14 mouse cellular contexts compared by ENCODE assay signal in genomic region chr5:22348412-22348811, GRCm38 (mm10). TPM values are rescaled to one million over a fixed set of nuclear protein-coding genes. Genes with fewer than 3 reads are reported as not detected.
DNase-seq lines count a peak whose midpoint lies in the region; ATAC-seq and TF ChIP-seq lines count a peak whose summit lies in the region.
"Had no signal": no experiment of that assay in that cellular context is flagged by ENCODE, and none has a peak within 500 bp of the region (broad histone marks: within the 10 kb centered on the region; RNA-seq: fewer than 3 reads in every experiment).

No protein-coding gene starts in this region.

- H3K27ac ChIP-seq in heart, embryonic 11.5 days (ENCODE audit: low read depth, low read length), result peak overlapping the region; percentile 66; the same call in 1 of the 2 replicates
- peak overlapping the region; percentile 85 for H3K27ac ChIP-seq in MEL (ENCODE audit: control insufficient read depth, low read depth, low read length)
- H3K27ac ChIP-seq: limb, embryonic 15.5 days had no signal

- H3K4me1 ChIP-seq in heart, embryonic 11.5 days (ENCODE audit: control insufficient read depth, insufficient read depth, low read length), result no peaks in the 10 kb centered on the region
- H3K4me1 ChIP-seq in MEL (ENCODE audit: control insufficient read depth in 1 of 2, insufficient read depth in 2 of 2, low read length in 2 of 2), result peaks cover 18 to 20% of the 10 kb centered on the region in 2 experiments

- ATAC-seq in heart, embryonic 11.5 days (replicated peaks; ENCODE audit: insufficient number of reproducible peaks, low FRiP score, low TSS enrichment), result peak; percentile 91
- peak; percentile 78 for ATAC-seq in erythroid progenitor cell, adult 5-6 weeks (replicated peaks; ENCODE audit: low FRiP score, poor library complexity, severe bottlenecking)
- peak; percentile 85 for ATAC-seq in megakaryocyte progenitor cell, adult 5-6 weeks (replicated peaks; ENCODE audit: poor library complexity)

- no peak for TF ChIP-seq CTCF in MEL (IDR thresholded peaks at IDR 0.05 in 2 of 3, conservative IDR thresholded peaks at IDR 0.05 in 1 of 3; ENCODE audit: control insufficient read depth in 1 of 3, insufficient read depth in 1 of 3, low read depth in 2 of 3, low read length in 3 of 3, poor library complexity in 1 of 3, severe bottlenecking in 1 of 3)

- H3K4me3 ChIP-seq in heart, embryonic 11.5 days (ENCODE audit: low read depth, low read length), result no peak overlapping the region
- peak overlapping the region in 1 of 2 experiments; percentile 20; a peak in 2 of 4 replicates for H3K4me3 ChIP-seq in MEL (ENCODE audit: control insufficient read depth in 1 of 2, insufficient read depth in 1 of 2, low read depth in 2 of 2, low read length in 2 of 2)
- H3K4me3 ChIP-seq: limb, embryonic 15.5 days had no signal

- H3K79me2 ChIP-seq in MEL (ENCODE audit: control insufficient read depth, insufficient read depth, low read length, poor library complexity), result no peaks in the 10 kb centered on the region

- TF ChIP-seq EP300 in MEL (IDR thresholded peaks at IDR 0.05; ENCODE audit: low read depth in 1 of 2, low read length in 2 of 2), result peak; percentile 97 to 99

- TF ChIP-seq RAD21 in MEL (IDR thresholded peaks at IDR 0.05; ENCODE audit: low read depth, low read length), result no peak

- no peak overlapping the region for H3K9ac ChIP-seq in heart, embryonic 11.5 days (ENCODE audit: low read depth, low read length)
- H3K9ac ChIP-seq in MEL (ENCODE audit: control insufficient read depth, low read depth, low read length, poor library complexity, severe bottlenecking), result no peak overlapping the region
- H3K9ac ChIP-seq: limb, embryonic 15.5 days had no signal

- no peak for DNase-seq in heart, postnatal 14 days
- DNase-seq in MEL (ENCODE audit: low read depth, low spot score), result peak; percentile 98
- DNase-seq in neural tube, embryonic 10.5 days (ENCODE audit: extremely low spot score, low spot score), result no peak
- no peak for DNase-seq in frontal cortex, postnatal 25 days (ENCODE audit: low spot score in 2 of 2)
- no peak for DNase-seq in embryo, embryonic 10.5 days (ENCODE audit: low spot score)
- DNase-seq: cerebellum, postnatal 25 days; heart, adult 18-20 months; kidney, adult 18-20 months; thymus, postnatal 25 days had no signal

- no peaks in the 10 kb centered on the region for H3K36me3 ChIP-seq in heart, embryonic 11.5 days (ENCODE audit: control insufficient read depth, insufficient read depth, low read length)
- H3K36me3 ChIP-seq in MEL (ENCODE audit: control insufficient read depth in 1 of 2, insufficient read depth in 2 of 2, low read length in 2 of 2), result peaks cover 0 to 15% of the 10 kb centered on the region in 2 experiments; a peak in 2 of 4 replicates
- H3K36me3 ChIP-seq: limb, embryonic 15.5 days had no signal

- peaks cover 46% of the 10 kb centered on the region for H3K27me3 ChIP-seq in heart, embryonic 11.5 days (ENCODE audit: control insufficient read depth, insufficient read depth, low read length)
- no peaks in the 10 kb centered on the region for H3K27me3 ChIP-seq in MEL (ENCODE audit: control insufficient read depth in 1 of 2, insufficient read depth in 2 of 2, low read length in 2 of 2)

- WGBS in heart, embryonic 11.5 days (ENCODE audit: insufficient replicate concordance), result 19% methylated on average over 3 of the region's 3 CpGs

- no peaks in the 10 kb centered on the region for H3K9me3 ChIP-seq in heart, embryonic 11.5 days (replicated peaks; ENCODE audit: control insufficient read depth, low read length)
- H3K9me3 ChIP-seq in MEL (replicated peaks; ENCODE audit: insufficient read depth, low read length), result no peaks in the 10 kb centered on the region
- H3K9me3 ChIP-seq: limb, embryonic 15.5 days had no signal

- H3K4me2 ChIP-seq in heart, embryonic 11.5 days, result no peak overlapping the region
- H3K4me2 ChIP-seq: limb, embryonic 15.5 days; midbrain, embryonic 11.5 days had no signal

- no peak for TF ChIP-seq POLR2A in MEL (IDR thresholded peaks at IDR 0.05; ENCODE audit: control insufficient read depth in 1 of 2, insufficient read depth in 1 of 2, low read depth in 1 of 2, low read length in 2 of 2, poor library complexity in 1 of 2)

- intact Hi-C loops in heart, postnatal 14 days (cut with DNase I), result no loop called here

TF ChIP-seq in MEL, 35 proteins besides CTCF, POLR2A, EP300 and RAD21:
- TF ChIP-seq BHLHE40 (IDR thresholded peaks at IDR 0.05; ENCODE audit: borderline replicate concordance, low read depth, low read length) (peak; percentile 66; the same call in 1 of the 2 replicates), TCF12 (IDR thresholded peaks at IDR 0.05; ENCODE audit: low read depth, low read length) (peak; percentile 100), MXI1 (IDR thresholded peaks at IDR 0.05; ENCODE audit: low read depth, low read length) (peak; percentile 57), SMC3 (IDR thresholded peaks at IDR 0.05; ENCODE audit: low read depth, low read length) (no peak; the same call in 1 of the 2 replicates), ZMIZ1 (IDR thresholded peaks at IDR 0.05; ENCODE audit: low read depth, low read length) (0 out of 2 replicates have a peak, but pooled peaks have one; percentile 19), ELF1 (IDR thresholded peaks at IDR 0.05; ENCODE audit: low read depth, low read length) (0 out of 2 replicates have a peak, but pooled peaks have one; percentile 8), POLR2AphosphoS2 (IDR thresholded peaks at IDR 0.05; ENCODE audit: low read length) (0 out of 2 replicates have a peak, but pooled peaks have one; percentile 33), GABPA (IDR thresholded peaks at IDR 0.05; ENCODE audit: low read depth, low read length) (no peak), HCFC1 (IDR thresholded peaks at IDR 0.05; ENCODE audit: low read depth, low read length) (0 out of 2 replicates have a peak, but pooled peaks have one; percentile 30), TBP (IDR thresholded peaks at IDR 0.05; ENCODE audit: low read depth, low read length) (peak; percentile 84), POLR2AphosphoS5 (IDR thresholded peaks at IDR 0.05; ENCODE audit: borderline replicate concordance, low read depth, low read length) (no peak), TAL1 (IDR thresholded peaks at IDR 0.05; ENCODE audit: low read length) (peak; percentile 99), MAX (IDR thresholded peaks at IDR 0.05; ENCODE audit: low read length) (peak; percentile 43), CHD2 (IDR thresholded peaks at IDR 0.05; ENCODE audit: low read length) (peak; percentile 34; the same call in 1 of the 2 replicates), CHD1 (IDR thresholded peaks at IDR 0.05; ENCODE audit: low read depth, low read length) (no peak), RCOR1 (IDR thresholded peaks at IDR 0.05; ENCODE audit: low read depth, low read length) (peak; percentile 92), MYC (IDR thresholded peaks at IDR 0.05; ENCODE audit: low read depth, low read length) (peak; percentile 87), SIN3A (IDR thresholded peaks at IDR 0.05; ENCODE audit: low read length) (peak; percentile 92), MEF2A (IDR thresholded peaks at IDR 0.05; ENCODE audit: extremely low read depth, insufficient replicate concordance, low read depth, low read length, poor library complexity, severe bottlenecking) (peak; percentile 71; the same call in 1 of the 2 replicates), MYB (IDR thresholded peaks at IDR 0.05; ENCODE audit: low read depth, low read length) (peak; percentile 82), USF1 (IDR thresholded peaks at IDR 0.05; ENCODE audit: low read depth, low read length) (no peak; the same call in 1 of the 2 replicates), MAFK (IDR thresholded peaks at IDR 0.05; ENCODE audit: borderline replicate concordance, low read depth, low read length) (peak; percentile 67), GATA1 (IDR thresholded peaks at IDR 0.05; ENCODE audit: low read depth, low read length) (peak; percentile 99), ZNF384 (IDR thresholded peaks at IDR 0.05; ENCODE audit: low read depth, low read length) (0 out of 2 replicates have a peak, but pooled peaks have one; percentile 25), KAT2A (conservative IDR thresholded peaks at IDR 0.05; ENCODE audit: low read depth, low read length) (peak; percentile 42), ETS1 (IDR thresholded peaks at IDR 0.05; ENCODE audit: low read depth, low read length) (peak; percentile 97), MAZ (IDR thresholded peaks at IDR 0.05; ENCODE audit: low read depth, low read length) (peak; percentile 84), NRF1 (IDR thresholded peaks at IDR 0.05; ENCODE audit: insufficient read depth, low read depth, low read length, poor library complexity, severe bottlenecking) (no peak), ZKSCAN1 (IDR thresholded peaks at IDR 0.05; ENCODE audit: low read depth, low read length) (no peak), NELFE (IDR thresholded peaks at IDR 0.05; ENCODE audit: low read depth, low read length) (no peak), JUND (IDR thresholded peaks at IDR 0.05; ENCODE audit: low read depth, low read length) (no peak)

RNA-seq across cellular contexts. Expression of gene Reln, which starts 3.9 kb away (rescaled TPM):
- 6.4 and 6.5 TPM in 2 replicates for polyA plus RNA-seq in heart, embryonic 11.5 days (2014; fragmentation: Nextera tagmentation; extraction: Ambion mirVana)
- 1 to 10 TPM; 3.7 to 4.6 TPM for total RNA-seq in heart, postnatal 14 days (2021)
- total RNA-seq in MEL (2012; rRNA removed), result not detected in 2 replicates
- not detected for polyA plus RNA-seq in MEL (2012; ENCODE audit: insufficient read depth in 1 of 2, insufficient read length in 2 of 2, low read depth in 1 of 2, low replicate concordance in 2 of 2, missing spikeins in 1 of 2)
- 195 and 249 TPM in 2 replicates for total RNA-seq in erythroid progenitor cell, adult 5-6 weeks (2015; ENCODE audit: low replicate concordance)
- 175 and 188 TPM in 2 replicates for total RNA-seq in erythroid progenitor cell, adult 5-6 weeks (2017; ENCODE audit: low replicate concordance)
- 0.15 TPM in 1 of 2 replicates, not detected in the other for total RNA-seq in megakaryocyte progenitor cell, adult 5-6 weeks (2015)
- total RNA-seq in megakaryocyte progenitor cell, adult 5-6 weeks (2017), result not detected in 2 replicates

Comparison
In these comparisons a context has a peak if more than half of its experiments do, and no peak if none do; other contexts are left out.
1. RNA of gene Reln, which starts 3.9 kb away (total RNA-seq): 175 to 249 TPM in erythroid progenitor cell, adult 5-6 weeks; 3.7 to 4.6 TPM in heart, postnatal 14 days, not detected in MEL and 0.15 TPM in megakaryocyte progenitor cell, adult 5-6 weeks; every median in the first group is over 10 times any median in the second.
2. Peak in every context shown above with its lines, with median percentiles within 50 percentile points of each other: ATAC-seq.